Mouse (Mus musculus): ENCODE data around the gene Fpr-rs6. TPM values are rescaled to one million over a fixed set of nuclear protein-coding genes. Genes with fewer than 3 reads are reported as not detected.

The Fpr-rs6 gene
- polyA plus RNA-seq (2014; fragmentation: Nextera tagmentation; extraction: Ambion mirVana), result not detected in 2 replicates

DNA sequence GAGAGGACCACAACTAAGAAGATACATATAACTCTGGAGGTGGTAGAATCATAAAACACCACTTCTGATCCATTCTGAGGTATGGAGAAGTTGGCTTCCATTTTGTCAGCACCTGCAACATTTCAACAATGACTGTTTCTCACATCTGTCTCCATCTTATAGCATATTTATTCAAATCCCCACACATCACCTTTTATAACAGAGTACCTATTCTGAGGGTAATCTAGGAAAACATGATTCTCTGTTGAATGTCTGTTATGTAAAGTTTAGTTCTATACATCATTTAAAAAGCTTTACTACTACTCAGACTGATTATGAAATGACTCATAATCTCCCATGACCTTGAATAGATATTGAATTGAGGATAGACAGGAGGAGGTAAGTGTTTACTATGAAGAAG is at the start of gene Fpr-rs6:
TSS of gene Fpr-rs6 (minus strand) at position 101 of the 400 bp plus-strand sequence.
- H3K9ac ChIP-seq (ENCODE audit: low read length), result no peak within 1 kb of the TSS
- ATAC-seq (ENCODE audit: low FRiP score), result no peak
- no peaks in the 10 kb centered on the region for H3K4me1 ChIP-seq (ENCODE audit: control insufficient read depth, insufficient read depth, low read length)
- no peak within 1 kb of the TSS for H3K27ac ChIP-seq (ENCODE audit: low read depth, low read length)
- H3K4me2 ChIP-seq, result no peak within 1 kb of the TSS
- no peaks in the 10 kb centered on the region for H3K36me3 ChIP-seq (ENCODE audit: control insufficient read depth, insufficient read depth, low read length)
- DNase-seq (ENCODE audit: low spot score, missing footprints), result no peak
- H3K4me3 ChIP-seq (ENCODE audit: low read depth, low read length), result no peak within 1 kb of the TSS
- H3K9me3 ChIP-seq (ENCODE audit: control insufficient read depth, low read length), result no peaks in the 10 kb centered on the region; the same call in 1 of the 2 replicates
- H3K27me3 ChIP-seq (ENCODE audit: control insufficient read depth, insufficient read depth, low read length), result no peaks in the 10 kb centered on the region

Other genes with a start within 250 kb of the Fpr-rs6 start
- gene Vmn2r104, start 134.8 kb downstream of the Fpr-rs6 start, polyA plus RNA-seq (2014; fragmentation: Nextera tagmentation; extraction: Ambion mirVana), result not detected in 2 replicates
- not detected in 2 replicates for gene Fpr-rs7, start 68.9 kb downstream of the Fpr-rs6 start, polyA plus RNA-seq (2014; fragmentation: Nextera tagmentation; extraction: Ambion mirVana)
- not detected in 2 replicates for gene Vmn2r105, start 52.0 kb upstream of the Fpr-rs6 start, polyA plus RNA-seq (2014; fragmentation: Nextera tagmentation; extraction: Ambion mirVana)
- gene Vmn2r106, start 102.5 kb upstream of the Fpr-rs6 start, polyA plus RNA-seq (2014; fragmentation: Nextera tagmentation; extraction: Ambion mirVana), result not detected in 2 replicates
- gene Vmn2r107, start 162.1 kb upstream of the Fpr-rs6 start, polyA plus RNA-seq (2014; fragmentation: Nextera tagmentation; extraction: Ambion mirVana), result not detected in 2 replicates
- gene Vmn1r224, start 231.0 kb upstream of the Fpr-rs6 start, polyA plus RNA-seq (2014; fragmentation: Nextera tagmentation; extraction: Ambion mirVana), result not detected in 2 replicates

Data from midbrain, embryonic 11.5 days (tissue).